Mouse (Mus musculus) neural tube, postnatal 0 days (tissue): ENCODE measurements around the gene Tex46. TPM values are rescaled to one million over a fixed set of nuclear protein-coding genes. Genes with fewer than 3 reads are reported as not detected.

ENCODE experiments used
- microRNA-seq: library from miRNA; unstranded; fragments of <30 nt; microRNA quantifications from one replicate; pipeline ENCODE4, GENCODE M21; 2016
- polyA plus RNA-seq: library from polyadenylated mRNA; unstranded; fragments of >200 nt; fragmentation: Nextera tagmentation; extraction: Ambion mirVana; gene quantifications from 2 replicates; pipeline ENCODE4 v1.2.1, GENCODE M21; 2015

Gene Tex46
- not detected in 2 replicates for polyA plus RNA-seq

GRCm38 (mm10) chr4:136610387-136610856 lies at the start of gene Tex46:
Tex46 (plus strand) TSS chr4:136610437.

GRCm38 (mm10) chr4:136602568-136602967 lies 7.7 kb upstream of the Tex46 start, which contains the start of gene Kdm1a:
Kdm1a (minus strand) TSS chr4:136602723.

GRCm38 (mm10) chr4:136622388-136622787 lies 12.2 kb downstream of the Tex46 start, which contains the start of gene Lactbl1:
Lactbl1 (plus strand) TSS chr4:136622621.

Small RNA genes lying within 50 kb of the gene (microRNA-seq; reads per million reads assigned to microRNA genes)
- not detected for gene Gm22180

Other genes starting within 250 kb of the Tex46 start
- 4.9 and 7.0 TPM in 2 replicates for gene Htr1d, start 186.9 kb upstream of the Tex46 start, polyA plus RNA-seq
- gene 6030445D17Rik, start 148.2 kb upstream of the Tex46 start, polyA plus RNA-seq, result 0.56 and 0.80 TPM in 2 replicates
- 65.7 and 72.2 TPM in 2 replicates for gene Luzp1, start 140.7 kb upstream of the Tex46 start, polyA plus RNA-seq
- gene Kdm1a, start 7.7 kb upstream of the Tex46 start, polyA plus RNA-seq, result 37.4 and 42.5 TPM in 2 replicates
- 0.10 TPM in 1 of 2 replicates, not detected in the other for gene Lactbl1, start 12.2 kb downstream of the Tex46 start, polyA plus RNA-seq
- gene Ephb2, start 225.6 kb downstream of the Tex46 start, polyA plus RNA-seq, result 12.0 and 14.3 TPM in 2 replicates